14 mouse cellular contexts compared by ENCODE assay signal in the genomic region with DNA sequence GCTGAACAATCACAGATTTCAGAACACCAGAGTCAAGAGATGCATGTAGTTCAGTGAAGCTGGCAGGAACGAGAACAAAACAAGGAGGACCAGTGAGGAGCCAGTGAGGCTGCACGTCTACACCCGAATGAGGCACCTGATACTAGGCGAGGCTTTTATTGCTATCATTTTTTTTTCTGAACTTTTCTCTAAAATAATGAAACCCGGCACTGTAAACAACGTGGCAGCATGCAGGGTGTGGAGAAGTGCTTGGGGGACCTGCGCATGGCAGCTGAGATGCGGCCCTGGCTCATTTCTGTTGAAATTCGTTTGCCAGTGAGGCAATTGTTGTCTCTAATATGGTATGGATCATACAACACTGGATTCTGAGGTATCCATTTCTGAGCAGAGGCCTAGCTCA.
DNase-seq lines count a peak whose midpoint lies in the region; ATAC-seq and TF ChIP-seq lines count a peak whose summit lies in the region.
"Had no signal": no experiment of that assay in that cellular context is flagged by ENCODE, and none has a peak within 500 bp of the region (broad histone marks: within the 10 kb centered on the region; RNA-seq: fewer than 3 reads in every experiment).

No protein-coding gene starts in this region.

- no peak for ATAC-seq in kidney, postnatal 0 days (replicated peaks; ENCODE audit: low FRiP score, low read depth)
- ATAC-seq in hindbrain, embryonic 11.5 days (ENCODE audit: low FRiP score) = 0 out of 2 replicates have a peak, but pooled peaks have one; percentile 0
- no peak; the same call in 1 of the 2 replicates for ATAC-seq in intestine, embryonic 14.5 days (replicated peaks; ENCODE audit: low FRiP score, low TSS enrichment, low read depth)
- ATAC-seq in neural tube, embryonic 15.5 days (ENCODE audit: low FRiP score) = no peak; the same call in 1 of the 2 replicates
- ATAC-seq: liver, postnatal 0 days had no signal

- H3K36me3 ChIP-seq in kidney, postnatal 0 days (ENCODE audit: insufficient read depth, low read length) = no peaks in the 10 kb centered on the region
- H3K36me3 ChIP-seq in hindbrain, embryonic 11.5 days (ENCODE audit: control insufficient read depth, insufficient read depth, low read length) = no peaks in the 10 kb centered on the region
- no peaks in the 10 kb centered on the region for H3K36me3 ChIP-seq in intestine, embryonic 14.5 days (ENCODE audit: control insufficient read depth, insufficient read depth, low read length)
- no peaks in the 10 kb centered on the region for H3K36me3 ChIP-seq in neural tube, embryonic 15.5 days
- H3K36me3 ChIP-seq: embryonic facial prominence, embryonic 13.5 days had no signal

- no peak overlapping the region for H3K4me3 ChIP-seq in kidney, postnatal 0 days (replicated peaks; ENCODE audit: low read depth, low read length)
- no peak overlapping the region for H3K4me3 ChIP-seq in hindbrain, embryonic 11.5 days (ENCODE audit: low read depth, low read length)
- no peak overlapping the region for H3K4me3 ChIP-seq in intestine, embryonic 14.5 days (ENCODE audit: low read depth, low read length)
- H3K4me3 ChIP-seq in neural tube, embryonic 15.5 days (replicated peaks) = no peak overlapping the region
- H3K4me3 ChIP-seq: embryonic facial prominence, embryonic 13.5 days; megakaryocyte, embryonic 14.5 days had no signal

- H3K4me1 ChIP-seq in kidney, postnatal 0 days (replicated peaks; ENCODE audit: insufficient read depth, low read length) = 0 out of 2 replicates have a peak, but pooled peaks cover 18% of the 10 kb centered on the region
- peaks cover 11% of the 10 kb centered on the region for H3K4me1 ChIP-seq in hindbrain, embryonic 11.5 days (replicated peaks; ENCODE audit: control insufficient read depth, insufficient read depth, low read length)
- H3K4me1 ChIP-seq in intestine, embryonic 14.5 days (replicated peaks; ENCODE audit: control insufficient read depth, insufficient read depth, low read length) = peaks cover 66% of the 10 kb centered on the region
- peaks cover 59% of the 10 kb centered on the region for H3K4me1 ChIP-seq in neural tube, embryonic 15.5 days
- H3K4me1 ChIP-seq: megakaryocyte, embryonic 14.5 days had no signal

- TF ChIP-seq CTCF in kidney, postnatal 0 days (IDR thresholded peaks at IDR 0.05; ENCODE audit: low read depth) = no peak

- no peak overlapping the region; the same call in 1 of the 2 replicates for H3K4me2 ChIP-seq in kidney, postnatal 0 days (ENCODE audit: low read length)
- H3K4me2 ChIP-seq in hindbrain, embryonic 11.5 days (replicated peaks; ENCODE audit: low read depth, low read length) = no peak overlapping the region
- peak overlapping the region; percentile 50 for H3K4me2 ChIP-seq in intestine, embryonic 14.5 days (ENCODE audit: low read length)
- no peak overlapping the region for H3K4me2 ChIP-seq in neural tube, embryonic 15.5 days
- H3K4me2 ChIP-seq: embryonic facial prominence, embryonic 13.5 days had no signal

- no peaks in the 10 kb centered on the region for H3K27me3 ChIP-seq in kidney, postnatal 0 days (ENCODE audit: insufficient read depth, low read length)
- H3K27me3 ChIP-seq in hindbrain, embryonic 11.5 days (ENCODE audit: control insufficient read depth, insufficient read depth, low read length) = no peaks in the 10 kb centered on the region
- no peaks in the 10 kb centered on the region for H3K27me3 ChIP-seq in intestine, embryonic 14.5 days (replicated peaks; ENCODE audit: control insufficient read depth, insufficient read depth, low read length)
- H3K27me3 ChIP-seq in neural tube, embryonic 15.5 days (replicated peaks) = no peaks in the 10 kb centered on the region

- H3K9me3 ChIP-seq in kidney, postnatal 0 days (replicated peaks; ENCODE audit: low read length) = no peaks in the 10 kb centered on the region
- H3K9me3 ChIP-seq in hindbrain, embryonic 11.5 days (ENCODE audit: control insufficient read depth, low read length) = no peaks in the 10 kb centered on the region
- H3K9me3 ChIP-seq in intestine, embryonic 14.5 days (ENCODE audit: control insufficient read depth, low read length) = no peaks in the 10 kb centered on the region
- no peaks in the 10 kb centered on the region for H3K9me3 ChIP-seq in neural tube, embryonic 15.5 days (replicated peaks)
- H3K9me3 ChIP-seq: embryonic facial prominence, embryonic 13.5 days; megakaryocyte, embryonic 14.5 days had no signal

- no peak for DNase-seq in kidney, postnatal 0 days (ENCODE audit: low spot score)
- no peak for DNase-seq in kidney, postnatal 14 days
- DNase-seq in hindbrain, embryonic 11.5 days (ENCODE audit: low spot score) = no peak
- no peak for DNase-seq in intestine, embryonic 14.5 days (ENCODE audit: low spot score)
- no peak for DNase-seq in urinary bladder, postnatal 14 days (ENCODE audit: low spot score)
- no peak for DNase-seq in lung, postnatal 25 days (ENCODE audit: low spot score)
- DNase-seq: adrenal gland, postnatal 14 days; heart, adult 18-20 months; heart, postnatal 4 days; liver, postnatal 0 days; right cerebral cortex, postnatal 4 days had no signal

- peak overlapping the region; percentile 82 for H3K27ac ChIP-seq in kidney, postnatal 0 days
- H3K27ac ChIP-seq in hindbrain, embryonic 11.5 days (ENCODE audit: low read depth, low read length) = peak overlapping the region; percentile 24
- H3K27ac ChIP-seq in intestine, embryonic 14.5 days (ENCODE audit: low read depth) = peak overlapping the region; percentile 92
- H3K27ac ChIP-seq in neural tube, embryonic 15.5 days (replicated peaks) = peak overlapping the region; percentile 84
- H3K27ac ChIP-seq: embryonic facial prominence, embryonic 13.5 days had no signal

- no peak overlapping the region for H3K9ac ChIP-seq in kidney, postnatal 0 days (ENCODE audit: low read depth, low read length)
- no peak overlapping the region for H3K9ac ChIP-seq in hindbrain, embryonic 11.5 days (ENCODE audit: low read depth, low read length)
- H3K9ac ChIP-seq in intestine, embryonic 14.5 days (ENCODE audit: low read length) = peak overlapping the region; percentile 14; the same call in 1 of the 2 replicates
- H3K9ac ChIP-seq in neural tube, embryonic 15.5 days (replicated peaks) = 0 out of 2 replicates have a peak overlapping the region, but pooled peaks have one; percentile 2
- H3K9ac ChIP-seq: embryonic facial prominence, embryonic 13.5 days; liver, postnatal 0 days had no signal

- WGBS in kidney, postnatal 0 days = 25% methylated on average over 9 of the region's 9 CpGs
- 47% methylated on average over 9 of the region's 9 CpGs for WGBS in hindbrain, embryonic 11.5 days
- 22% methylated on average over 9 of the region's 9 CpGs for WGBS in intestine, embryonic 14.5 days
- 16% methylated on average over 9 of the region's 9 CpGs for WGBS in neural tube, embryonic 15.5 days

Comparison
In these comparisons a context has a peak if more than half of its experiments do, and no peak if none do; other contexts are left out.
1. H3K27ac ChIP-seq: peak in every context shown above with its lines; median percentile 92 in intestine, embryonic 14.5 days; 84 in neural tube, embryonic 15.5 days; 82 in kidney, postnatal 0 days; 24 in hindbrain, embryonic 11.5 days.
2. H3K9ac ChIP-seq: peak in intestine, embryonic 14.5 days (single experiment) and neural tube, embryonic 15.5 days (single experiment); none in kidney, postnatal 0 days (single experiment) and hindbrain, embryonic 11.5 days (single experiment).